Mouse (Mus musculus): Measurements from ENCODE around the gene Tial1. TPM values are rescaled to one million over a fixed set of nuclear protein-coding genes. Genes with fewer than 3 reads are reported as not detected.
A peak's percentile ranks its signal among the peaks of the same experiment; 100 is the strongest.

The Tial1 gene
- polyA plus RNA-seq, 1 experiment: 20.6 TPM

GRCm38 (mm10) chr7:128392972-128393314, 68.6 kb downstream of the Tial1 start:
- TF ChIP-seq POLR2A (IDR thresholded peaks at IDR 0.05; ENCODE audit: low read depth, low read length) (no peak), CTCF (IDR thresholded peaks at IDR 0.05; ENCODE audit: extremely low read depth, insufficient read depth, insufficient read length, insufficient replicate concordance) (no peak)
- peak overlapping the region; percentile 85 for H3K27ac ChIP-seq (ENCODE audit: insufficient read depth, low read length)
- 15% methylated on average over 5 of the region's 5 CpGs for WGBS
- no peak overlapping the region for H3K4me3 ChIP-seq (ENCODE audit: extremely low read depth, insufficient read depth, insufficient read length)
- H3K4me1 ChIP-seq (ENCODE audit: control insufficient read depth, insufficient read depth, insufficient read length): peaks cover 29% of the 10 kb centered on the region; the same call in 1 of the 2 replicates
- no peaks in the 10 kb centered on the region for H3K27me3 ChIP-seq (ENCODE audit: control insufficient read depth, insufficient read depth, low read length)
- no peak for DNase-seq (ENCODE audit: low read depth in 1 of 2, low spot score in 2 of 2)
- H3K36me3 ChIP-seq (ENCODE audit: control insufficient read depth, insufficient read depth, low read length): no peaks in the 10 kb centered on the region

- Histone ChIP-seq H3K4me1 (ENCODE audit: control insufficient read depth, insufficient read depth, insufficient read length) (peaks cover 28% of the 10 kb centered on the region; the same call in 1 of the 2 replicates), H3K36me3 (ENCODE audit: control insufficient read depth, insufficient read depth, low read length) (no peaks in the 10 kb centered on the region), H3K4me3 (ENCODE audit: extremely low read depth, insufficient read depth, insufficient read length) (no peak overlapping the region; the same call in 1 of the 2 replicates), H3K27me3 (ENCODE audit: control insufficient read depth, insufficient read depth, low read length) (no peaks in the 10 kb centered on the region), H3K27ac (ENCODE audit: insufficient read depth, low read length) (peak overlapping the region; percentile 85)
- no peak for TF ChIP-seq CTCF (IDR thresholded peaks at IDR 0.05; ENCODE audit: extremely low read depth, insufficient read depth, insufficient read length, insufficient replicate concordance)
- WGBS: 4% methylated on average over 18 of the region's 18 CpGs
- peak in 1 of 2 experiments; percentile 65 for DNase-seq (ENCODE audit: low read depth in 1 of 2, low spot score in 2 of 2)
Measured at GRCm38 (mm10) chr7:128392071-128392971, 69.2 kb downstream of the Tial1 start.

DNA sequence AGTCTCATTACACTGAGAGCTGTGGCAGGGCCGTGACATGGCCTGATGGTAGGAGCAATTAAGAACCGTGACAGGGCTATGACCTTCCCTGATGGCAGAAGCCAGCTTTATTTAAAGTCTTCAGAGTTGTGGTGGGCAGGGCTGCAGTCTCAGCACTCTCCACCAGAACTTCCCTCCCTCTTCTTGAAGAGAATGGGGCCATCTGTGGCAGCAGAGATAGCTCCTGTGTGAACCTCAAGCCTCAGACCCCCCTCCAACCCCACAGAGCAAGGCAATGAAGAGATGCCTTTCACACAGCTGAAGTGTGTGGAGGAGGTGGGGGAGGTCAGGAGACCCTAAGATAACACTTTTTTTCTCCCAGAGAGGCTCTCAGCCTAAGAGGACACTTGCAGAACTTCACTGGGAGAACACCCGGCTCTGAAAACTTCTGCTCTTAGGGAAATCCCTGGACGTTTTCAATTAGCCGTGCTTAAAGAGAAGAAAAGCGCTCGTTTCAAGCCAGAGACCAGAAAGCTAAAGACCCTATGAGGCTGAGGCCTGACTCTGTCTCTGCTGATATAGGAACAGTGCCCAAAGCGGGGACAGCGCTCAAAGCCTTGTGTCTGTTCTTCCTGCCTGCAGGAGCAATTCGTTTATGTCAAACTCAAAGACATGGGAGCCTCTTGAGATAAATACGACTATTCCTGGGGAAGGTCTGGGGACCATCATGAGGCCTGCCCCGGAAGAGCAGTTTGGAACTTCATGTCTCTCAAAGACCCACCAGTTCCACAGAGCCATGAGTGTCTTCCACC, 70.1 kb downstream of the Tial1 start:
- DNase-seq (ENCODE audit: low read depth in 1 of 2, low spot score in 2 of 2): no peak
- Histone ChIP-seq H3K27me3 (ENCODE audit: control insufficient read depth, insufficient read depth, low read length) (no peaks in the 10 kb centered on the region), H3K36me3 (ENCODE audit: control insufficient read depth, insufficient read depth, low read length) (no peaks in the 10 kb centered on the region), H3K4me1 (ENCODE audit: control insufficient read depth, insufficient read depth, insufficient read length) (peaks cover 28% of the 10 kb centered on the region; the same call in 1 of the 2 replicates), H3K27ac (ENCODE audit: insufficient read depth, low read length) (peak overlapping the region; percentile 85), H3K4me3 (ENCODE audit: extremely low read depth, insufficient read depth, insufficient read length) (no peak overlapping the region)
- TF ChIP-seq CTCF (IDR thresholded peaks at IDR 0.05; ENCODE audit: extremely low read depth, insufficient read depth, insufficient read length, insufficient replicate concordance) (no peak), POLR2A (IDR thresholded peaks at IDR 0.05; ENCODE audit: low read depth, low read length) (no peak)
- WGBS: 22% methylated on average over 12 of the region's 12 CpGs

Other genes with a start within 250 kb of the Tial1 start
- 32.9 and 47.1 TPM in 2 replicates for gene Armc5, start 224.4 kb downstream of the Tial1 start, polyA plus RNA-seq (2012; rRNA removed)
- 1.1 and 1.4 TPM in 2 replicates for gene 9130023H24Rik, start 223.7 kb downstream of the Tial1 start, polyA plus RNA-seq (2012; rRNA removed)
- gene Tgfb1i1, start 214.9 kb downstream of the Tial1 start, polyA plus RNA-seq (2012; rRNA removed): 33.8 and 40.4 TPM in 2 replicates
- 0.15 and 0.53 TPM in 2 replicates for gene Slc5a2, start 196.1 kb downstream of the Tial1 start, polyA plus RNA-seq (2012; rRNA removed)
- 32.6 and 41.0 TPM in 2 replicates for gene BC017158, start 163.5 kb downstream of the Tial1 start, polyA plus RNA-seq (2012; rRNA removed)
- gene Rgs10, start 43.0 kb downstream of the Tial1 start, polyA plus RNA-seq (2012; rRNA removed): 20.8 and 21.6 TPM in 2 replicates
- 8.8 and 12.9 TPM in 2 replicates for gene Bag3, start 61.9 kb upstream of the Tial1 start, polyA plus RNA-seq (2012; rRNA removed)
- gene Inpp5f, start 149.6 kb upstream of the Tial1 start, polyA plus RNA-seq (2012; rRNA removed): 6.8 and 7.2 TPM in 2 replicates